Mouse (Mus musculus): Measurements from ENCODE around the gene 2310003L06Rik.

2310003L06Rik gene

GRCm38 (mm10) chr5:87969201-87969600 is at the start of gene 2310003L06Rik, which contains the start of gene Gm28434:
TSS of gene 2310003L06Rik (plus strand) at chr5:87969459.
TSS of gene Gm28434 (plus strand) at chr5:87969517.
- no peak for DNase-seq (ENCODE audit: extremely low spot score)

GRCm38 (mm10) chr5:87925372-87925771 is 43.9 kb upstream of the 2310003L06Rik start, which contains the start of gene Csn3:
TSS of gene Csn3 (plus strand) at chr5:87925579.
- DNase-seq (ENCODE audit: extremely low spot score), result peak; percentile 54

DNA sequence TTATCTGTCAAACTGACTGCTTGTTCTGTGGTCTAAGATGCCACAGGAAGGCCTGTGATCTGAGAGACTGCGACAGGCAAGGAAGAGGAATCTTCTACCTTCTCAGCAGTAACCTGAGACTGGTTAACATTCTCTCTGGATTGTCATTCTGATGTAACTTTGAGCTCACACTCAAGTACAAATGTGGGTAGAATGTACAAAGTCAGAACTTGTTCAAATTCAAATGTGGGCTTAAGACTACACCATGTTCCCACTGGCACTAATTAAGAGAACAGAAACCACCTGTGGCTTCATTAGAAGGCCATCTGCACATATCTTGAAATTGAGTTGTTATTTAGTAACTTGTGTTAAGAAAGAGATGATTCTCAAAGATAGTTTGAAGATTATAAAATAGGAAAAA is 37.7 kb upstream of the 2310003L06Rik start:
- no peak for DNase-seq (ENCODE audit: extremely low spot score)

DNA sequence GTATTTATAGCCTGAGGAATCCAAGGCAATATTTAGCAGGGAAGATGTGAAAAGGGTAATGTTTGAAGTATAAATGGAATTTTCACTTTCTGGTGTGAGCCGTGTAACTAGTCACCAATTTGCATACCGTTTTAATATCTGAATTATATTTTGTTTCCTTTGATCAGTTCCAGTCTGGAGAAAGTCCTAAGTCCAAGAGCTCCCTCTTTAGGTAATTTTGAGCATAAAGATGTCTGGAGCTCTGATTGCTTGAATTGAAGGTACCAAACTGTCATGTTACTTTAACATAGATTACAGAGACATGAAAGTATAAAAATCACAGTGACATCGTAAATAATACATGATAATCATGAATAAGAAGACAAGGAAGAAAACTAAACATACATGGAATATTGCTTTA is 28.5 kb upstream of the 2310003L06Rik start:
- DNase-seq (ENCODE audit: extremely low spot score), result no peak

DNA sequence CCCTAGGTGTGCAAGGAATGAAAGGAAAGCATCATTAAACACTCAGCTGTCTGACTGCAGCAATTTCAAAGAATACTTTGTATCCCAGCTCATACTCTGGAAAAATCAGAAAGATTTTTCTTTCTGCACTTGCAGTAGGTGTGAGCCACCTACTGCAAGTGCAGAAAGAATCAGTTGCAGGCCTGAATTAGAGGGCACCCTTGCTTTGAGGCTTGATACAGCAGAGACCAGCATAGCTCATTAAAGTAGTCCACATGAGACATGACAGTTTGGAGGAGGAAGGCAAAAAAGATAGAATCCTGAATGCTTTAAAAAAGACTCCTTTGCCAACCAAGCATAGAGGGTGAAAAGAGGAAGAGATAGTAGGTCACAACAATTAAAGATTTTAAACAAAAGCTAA is 26.7 kb upstream of the 2310003L06Rik start:
- no peak for DNase-seq (ENCODE audit: extremely low spot score)

- no peak for DNase-seq (ENCODE audit: extremely low spot score)
These were observed 17.4 kb upstream of the 2310003L06Rik start for GRCm38 (mm10) chr5:87951836-87952235.

- DNase-seq (ENCODE audit: extremely low spot score), result no peak
These were observed 9.9 kb downstream of the 2310003L06Rik start, which contains the start of gene Cabs1 for GRCm38 (mm10) chr5:87979139-87979538. TSS of gene Cabs1 (plus strand) at chr5:87979439.

- no peak for DNase-seq (ENCODE audit: extremely low spot score)
These were observed 13.4 kb downstream of the 2310003L06Rik start for GRCm38 (mm10) chr5:87982468-87983214.

DNA sequence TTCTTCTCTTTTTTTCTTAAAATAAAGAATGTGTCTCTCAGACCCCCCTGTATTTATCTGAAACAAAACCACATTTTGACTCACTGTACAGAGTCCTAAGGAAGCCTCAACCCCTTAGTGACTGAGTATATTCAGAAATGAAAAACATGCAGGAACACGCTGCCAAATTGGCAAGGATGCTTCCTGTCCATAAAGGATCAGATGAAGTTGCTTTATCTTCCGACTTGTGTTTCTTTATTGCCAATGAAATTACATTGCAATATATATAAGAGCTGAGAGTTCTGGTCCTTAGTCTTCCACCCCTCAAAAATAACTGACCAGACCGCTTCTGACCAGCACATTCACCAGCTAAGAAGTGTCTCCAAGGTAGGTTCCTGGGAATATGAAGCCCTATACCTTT is 33.0 kb downstream of the 2310003L06Rik start, which contains the start of gene Smr3a:
TSS of gene Smr3a (plus strand) at position 301 of the 400 bp plus-strand sequence.
- DNase-seq (ENCODE audit: extremely low spot score), result no peak

- no peak for DNase-seq (ENCODE audit: extremely low spot score)
These were observed 36.0 kb downstream of the 2310003L06Rik start for GRCm38 (mm10) chr5:88005241-88005640.

All from embryo, embryonic 9.5 days (tissue).